Mouse (Mus musculus): ENCODE results near the gene Fancd2. TPM values are rescaled to one million over a fixed set of nuclear protein-coding genes. Genes with fewer than 3 reads are reported as not detected.
A peak's percentile ranks its signal among the peaks of the same experiment; 100 is the strongest.

Gene Fancd2
- polyA plus RNA-seq, 1 experiment from 2014 or later: 13.0 TPM

DNA sequence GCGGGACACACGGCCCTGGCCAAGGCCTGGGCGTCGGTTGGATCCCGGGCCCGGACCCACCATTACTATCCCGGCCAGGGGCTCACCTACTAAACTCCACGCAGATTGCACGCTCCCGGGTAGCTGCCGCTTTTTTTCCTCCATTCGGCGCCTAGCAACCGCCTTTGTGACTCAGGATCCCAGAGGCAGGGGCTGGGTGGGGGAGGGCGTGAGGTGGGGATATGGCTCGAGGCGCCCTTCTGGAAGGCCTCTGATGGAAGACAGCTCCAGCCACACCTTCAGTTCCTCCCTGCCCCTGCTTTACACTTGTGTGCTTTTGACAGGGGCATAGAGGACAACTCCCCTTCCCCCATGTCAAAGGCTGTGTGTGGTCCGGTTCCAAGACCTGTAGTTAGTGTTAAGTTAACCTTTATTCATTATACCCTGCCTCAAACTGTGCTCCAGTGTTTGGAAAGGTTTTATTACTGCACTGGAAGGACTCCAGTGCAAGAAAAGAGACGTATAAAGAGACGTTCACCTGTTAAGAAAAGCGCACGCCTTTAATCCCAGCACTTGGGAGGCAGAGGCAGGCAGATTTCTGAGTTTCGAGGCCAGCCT is 69.2 kb downstream of the Fancd2 start, which contains the start of gene Fancd2os:
Gene Fancd2os, minus strand, starts transcription at position 173 of the 597 bp plus-strand sequence.
- no peak within 1 kb of the TSS for H3K4me2 ChIP-seq (ENCODE audit: low read depth, low read length)
- H3K9ac ChIP-seq (ENCODE audit: low read length): no peak within 1 kb of the TSS
- H3K4me3 ChIP-seq (ENCODE audit: low read length): no peak within 1 kb of the TSS
- peaks cover 3% of the 10 kb centered on the region for H3K4me1 ChIP-seq (replicated peaks; ENCODE audit: control insufficient read depth, insufficient read depth, low read length)
- ATAC-seq (ENCODE audit: low read depth): no peak
- 51% methylated on average over 22 of the region's 23 CpGs for WGBS
- no peak within 1 kb of the TSS for H3K27ac ChIP-seq (ENCODE audit: low read length)
- no peaks in the 10 kb centered on the region for H3K36me3 ChIP-seq (ENCODE audit: control insufficient read depth, insufficient read depth, low read length)
- no peaks in the 10 kb centered on the region for H3K27me3 ChIP-seq (ENCODE audit: control insufficient read depth, insufficient read depth, low read depth, low read length)
- no peaks in the 10 kb centered on the region for H3K9me3 ChIP-seq (ENCODE audit: control insufficient read depth, low read length)

DNA sequence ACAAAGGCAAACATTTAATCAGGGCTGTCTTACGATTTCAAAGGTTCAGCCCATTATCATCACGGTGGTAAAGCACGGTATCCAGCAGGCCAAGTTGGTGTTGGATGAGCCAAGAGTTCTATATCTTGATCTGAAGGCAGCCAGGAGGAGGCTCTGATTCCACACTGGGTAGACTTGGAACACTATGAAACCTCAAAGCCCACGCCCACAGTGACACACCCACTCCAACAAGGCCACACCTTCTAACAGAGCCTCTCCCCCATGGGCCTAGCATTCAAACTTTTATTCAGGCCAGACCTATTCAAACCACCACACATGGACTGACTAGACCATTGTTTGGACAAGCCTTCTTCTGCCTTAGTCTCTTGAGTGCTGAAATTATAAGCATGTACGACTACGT is 71.3 kb downstream of the Fancd2 start:
- Histone ChIP-seq H3K27ac (ENCODE audit: low read length) (no peak overlapping the region), H3K4me2 (ENCODE audit: low read depth, low read length) (no peak overlapping the region), H3K9me3 (ENCODE audit: control insufficient read depth, low read length) (no peaks in the 10 kb centered on the region), H3K9ac (ENCODE audit: low read length) (no peak overlapping the region), H3K4me3 (ENCODE audit: low read length) (no peak overlapping the region), H3K36me3 (ENCODE audit: control insufficient read depth, insufficient read depth, low read length) (no peaks in the 10 kb centered on the region), H3K4me1 (replicated peaks; ENCODE audit: control insufficient read depth, insufficient read depth, low read length) (peaks cover 14% of the 10 kb centered on the region), H3K27me3 (ENCODE audit: control insufficient read depth, insufficient read depth, low read depth, low read length) (no peaks in the 10 kb centered on the region)
- 90% methylated on average over 6 of the region's 6 CpGs for WGBS
- ATAC-seq (ENCODE audit: low read depth): no peak

DNA sequence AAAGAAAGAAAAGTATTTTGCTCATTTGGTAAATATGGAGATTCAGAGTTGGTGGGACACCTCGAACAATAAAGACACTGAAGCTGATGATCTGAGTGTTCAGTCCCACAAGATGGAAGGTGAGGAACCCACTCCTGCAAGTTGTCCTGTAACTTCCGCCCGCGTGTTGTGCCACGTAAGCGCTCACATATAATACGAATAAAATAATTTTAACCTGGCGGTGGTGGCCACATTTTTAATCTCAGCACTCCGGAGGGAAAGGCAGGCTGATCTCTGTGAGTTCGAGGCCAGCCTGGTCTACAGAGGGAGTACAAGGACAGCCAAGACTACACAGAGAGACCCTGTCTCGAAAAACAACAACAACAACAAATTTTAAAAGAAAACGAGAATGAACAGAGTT is 72.5 kb downstream of the Fancd2 start:
- Histone ChIP-seq H3K4me3 (ENCODE audit: low read length) (peak overlapping the region; percentile 94), H3K9ac (ENCODE audit: low read length) (peak overlapping the region; percentile 96), H3K36me3 (ENCODE audit: control insufficient read depth, insufficient read depth, low read length) (no peaks in the 10 kb centered on the region), H3K4me1 (replicated peaks; ENCODE audit: control insufficient read depth, insufficient read depth, low read length) (peaks cover 14% of the 10 kb centered on the region), H3K27ac (ENCODE audit: low read length) (peak overlapping the region; percentile 91; the same call in 1 of the 2 replicates), H3K27me3 (ENCODE audit: control insufficient read depth, insufficient read depth, low read depth, low read length) (no peaks in the 10 kb centered on the region), H3K4me2 (ENCODE audit: low read depth, low read length) (peak overlapping the region; percentile 81), H3K9me3 (ENCODE audit: control insufficient read depth, low read length) (no peaks in the 10 kb centered on the region)
- no peak for ATAC-seq (ENCODE audit: low read depth)
- WGBS: 47% methylated on average over 12 of the region's 12 CpGs

DNA sequence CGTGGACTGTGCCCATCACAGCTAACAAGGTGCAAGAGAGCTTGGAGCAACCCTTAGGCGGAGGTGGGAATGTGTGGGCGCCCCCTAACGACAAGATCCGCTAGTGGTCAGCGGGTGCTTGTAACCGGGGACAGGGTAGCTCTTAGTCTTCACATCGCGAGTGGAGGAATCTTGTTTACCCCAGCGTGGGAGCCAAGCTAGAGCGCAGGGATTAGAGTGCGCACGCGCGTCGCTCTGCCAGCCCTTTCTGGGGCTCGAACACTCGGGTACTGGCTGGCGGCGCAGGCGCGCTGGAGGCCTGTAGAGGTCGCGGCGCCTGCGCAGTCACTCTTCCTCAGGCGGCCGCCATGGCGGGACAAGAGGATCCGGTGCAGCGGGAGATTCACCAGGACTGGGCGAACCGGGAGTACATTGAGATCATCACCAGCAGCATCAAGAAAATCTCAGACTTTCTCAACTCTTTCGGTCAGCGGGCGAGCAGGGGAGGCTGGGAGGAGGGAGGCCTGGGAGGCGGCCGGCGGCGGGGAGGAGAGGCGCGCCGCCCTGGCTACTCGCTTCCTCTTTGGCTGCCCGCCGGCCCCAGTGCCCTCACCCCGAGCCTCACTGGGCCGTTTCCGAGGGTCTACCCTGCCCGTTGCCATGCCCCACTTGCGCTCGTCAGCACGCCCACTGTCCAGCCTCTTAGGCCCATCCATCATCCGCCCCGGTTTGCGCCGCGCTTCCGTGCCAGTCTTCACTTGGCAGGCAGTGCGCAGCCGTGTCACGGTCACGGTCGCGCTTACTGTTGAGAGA is 73.1 kb downstream of the Fancd2 start, which contains the start of gene Brk1:
Gene Brk1, plus strand, starts transcription at position 341 of the 792 bp plus-strand sequence.
- Histone ChIP-seq H3K4me1 (replicated peaks; ENCODE audit: control insufficient read depth, insufficient read depth, low read length) (peaks cover 14% of the 10 kb centered on the region), H3K9ac (ENCODE audit: low read length) (peak within 1 kb of the TSS; percentile 96), H3K27ac (ENCODE audit: low read length) (peak within 1 kb of the TSS; percentile 91), H3K9me3 (ENCODE audit: control insufficient read depth, low read length) (no peaks in the 10 kb centered on the region), H3K27me3 (ENCODE audit: control insufficient read depth, insufficient read depth, low read depth, low read length) (no peaks in the 10 kb centered on the region), H3K36me3 (ENCODE audit: control insufficient read depth, insufficient read depth, low read length) (no peaks in the 10 kb centered on the region), H3K4me2 (ENCODE audit: low read depth, low read length) (peak within 1 kb of the TSS; percentile 81), H3K4me3 (ENCODE audit: low read length) (peak within 1 kb of the TSS; percentile 94)
- peak; percentile 94 for ATAC-seq (ENCODE audit: low read depth)
- WGBS: under 1% methylated on average over 56 of the region's 65 CpGs

DNA sequence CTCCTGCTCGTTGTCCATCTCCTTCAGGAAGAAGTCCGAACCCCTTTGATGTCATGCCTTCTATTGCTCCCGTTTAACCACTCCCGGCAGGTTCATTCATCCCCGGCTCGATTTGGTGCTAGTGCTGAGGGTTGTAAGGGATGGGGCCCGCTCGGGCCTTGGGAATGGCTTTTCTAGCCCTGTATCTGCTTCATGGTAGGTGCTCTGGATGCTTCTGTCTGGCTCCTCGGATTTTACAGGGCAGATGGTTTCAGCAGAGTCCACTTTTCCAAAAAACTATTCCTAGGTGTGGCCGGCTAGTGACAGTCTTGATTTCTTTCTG is 73.7 kb downstream of the Fancd2 start:
- Histone ChIP-seq H3K27me3 (ENCODE audit: control insufficient read depth, insufficient read depth, low read depth, low read length) (no peaks in the 10 kb centered on the region), H3K9me3 (ENCODE audit: control insufficient read depth, low read length) (no peaks in the 10 kb centered on the region), H3K9ac (ENCODE audit: low read length) (peak overlapping the region; percentile 96), H3K4me1 (replicated peaks; ENCODE audit: control insufficient read depth, insufficient read depth, low read length) (peaks cover 14% of the 10 kb centered on the region), H3K4me3 (ENCODE audit: low read length) (peak overlapping the region; percentile 94), H3K27ac (ENCODE audit: low read length) (peak overlapping the region; percentile 91), H3K36me3 (ENCODE audit: control insufficient read depth, insufficient read depth, low read length) (no peaks in the 10 kb centered on the region), H3K4me2 (ENCODE audit: low read depth, low read length) (peak overlapping the region; percentile 81)
- ATAC-seq (ENCODE audit: low read depth): 0 out of 2 replicates have a peak, but pooled peaks have one; percentile 10
- WGBS: under 1% methylated on average over 10 of the region's 10 CpGs

DNA sequence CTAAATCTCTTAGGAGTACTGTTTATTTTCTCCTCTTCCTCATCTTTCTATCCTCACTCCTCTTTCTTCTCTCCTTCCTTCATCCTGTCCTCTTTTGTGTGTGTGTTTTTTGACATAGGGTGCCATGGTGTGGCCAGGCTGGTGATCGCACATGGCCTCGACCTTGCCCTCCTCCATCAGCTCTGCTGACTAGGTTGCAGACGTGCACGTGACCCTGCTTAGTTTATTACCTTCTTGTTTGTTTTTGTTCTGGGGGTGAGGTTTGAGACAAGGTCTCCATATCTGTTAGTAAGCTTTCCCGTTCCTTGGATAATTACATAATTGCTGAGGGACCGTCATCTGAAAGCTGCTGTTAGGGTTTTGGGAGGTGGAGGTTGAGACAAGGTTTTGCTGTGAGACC is 77.4 kb downstream of the Fancd2 start:
- H3K9me3 ChIP-seq (ENCODE audit: control insufficient read depth, low read length): no peaks in the 10 kb centered on the region
- 75% methylated on average over 6 of the region's 6 CpGs for WGBS
- no peak overlapping the region for H3K27ac ChIP-seq (ENCODE audit: low read length)
- no peaks in the 10 kb centered on the region for H3K27me3 ChIP-seq (ENCODE audit: control insufficient read depth, insufficient read depth, low read depth, low read length)
- H3K9ac ChIP-seq (ENCODE audit: low read length): no peak overlapping the region
- peaks cover 14% of the 10 kb centered on the region for H3K4me1 ChIP-seq (replicated peaks; ENCODE audit: control insufficient read depth, insufficient read depth, low read length)
- H3K4me3 ChIP-seq (ENCODE audit: low read length): no peak overlapping the region
- H3K36me3 ChIP-seq (ENCODE audit: control insufficient read depth, insufficient read depth, low read length): peaks cover 4% of the 10 kb centered on the region; the same call in 1 of the 2 replicates
- ATAC-seq (ENCODE audit: low read depth): no peak
- no peak overlapping the region for H3K4me2 ChIP-seq (ENCODE audit: low read depth, low read length)

DNA sequence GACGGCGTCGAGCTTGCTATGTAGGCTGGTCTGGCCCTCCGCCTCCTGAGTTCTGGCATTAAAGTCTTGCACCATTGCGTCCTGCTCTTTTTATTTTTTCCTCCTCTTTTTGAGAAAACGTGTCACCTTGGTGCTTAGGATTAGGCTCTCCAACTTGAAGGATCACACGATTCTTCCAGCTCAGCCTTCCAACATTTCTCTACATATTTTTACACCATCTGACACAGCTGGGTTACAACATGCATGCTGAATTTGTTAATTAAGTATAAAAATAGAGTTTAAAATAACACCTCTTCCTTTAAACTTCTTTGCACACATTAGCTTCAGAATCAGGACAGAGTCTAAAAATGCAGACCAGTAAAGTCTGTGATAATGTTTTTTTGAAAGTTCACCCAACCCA is 77.8 kb downstream of the Fancd2 start:
- 84% methylated on average over 7 of the region's 7 CpGs for WGBS
- ATAC-seq (ENCODE audit: low read depth): no peak
- H3K36me3 ChIP-seq (ENCODE audit: control insufficient read depth, insufficient read depth, low read length): peaks cover 8% of the 10 kb centered on the region

DNA sequence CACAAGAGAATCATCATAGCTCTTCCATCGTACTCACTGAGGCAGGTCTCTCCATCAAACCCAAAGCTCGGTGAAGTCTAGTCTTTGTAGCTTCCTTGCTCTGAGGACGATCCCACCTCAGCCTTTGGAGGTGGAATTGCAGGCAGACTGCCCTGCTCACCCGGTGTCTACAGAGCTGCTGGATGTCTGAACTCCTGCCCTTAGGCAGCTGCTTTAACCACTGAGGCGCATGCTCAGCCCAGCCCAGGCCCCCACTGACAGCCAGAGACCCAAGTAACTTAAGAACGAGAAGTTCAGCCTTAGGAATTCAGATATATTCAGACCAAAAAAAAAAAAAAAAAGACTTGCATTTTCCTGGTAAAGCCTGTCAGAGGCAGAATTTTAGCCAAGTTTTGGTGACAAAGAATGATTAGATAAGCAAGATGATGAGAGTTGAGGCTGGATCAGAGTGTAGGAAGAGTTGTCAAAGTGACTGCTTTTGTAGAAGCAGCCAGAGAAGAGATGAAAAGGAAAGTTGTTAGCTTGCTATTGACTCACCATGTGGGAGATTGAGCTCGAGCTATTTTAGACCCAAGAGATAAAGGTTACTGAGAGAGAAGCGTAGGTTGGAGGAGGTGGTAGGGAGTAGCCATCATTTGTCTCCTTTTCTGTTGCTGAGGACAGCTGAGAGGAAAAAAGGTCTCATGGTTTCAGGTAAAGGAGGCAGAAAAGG is 80.9 kb downstream of the Fancd2 start:
- H3K27me3 ChIP-seq (ENCODE audit: control insufficient read depth, insufficient read depth, low read depth, low read length): no peaks in the 10 kb centered on the region
- H3K36me3 ChIP-seq (ENCODE audit: control insufficient read depth, insufficient read depth, low read length): peaks cover 32% of the 10 kb centered on the region
- no peak overlapping the region for H3K4me2 ChIP-seq (ENCODE audit: low read depth, low read length)
- H3K4me1 ChIP-seq (replicated peaks; ENCODE audit: control insufficient read depth, insufficient read depth, low read length): no peaks in the 10 kb centered on the region
- no peak for ATAC-seq (ENCODE audit: low read depth)
- H3K9ac ChIP-seq (ENCODE audit: low read length): no peak overlapping the region
- 79% methylated on average over 8 of the region's 8 CpGs for WGBS
- no peak overlapping the region for H3K4me3 ChIP-seq (ENCODE audit: low read length)
- H3K9me3 ChIP-seq (ENCODE audit: control insufficient read depth, low read length): no peaks in the 10 kb centered on the region
- no peak overlapping the region for H3K27ac ChIP-seq (ENCODE audit: low read length)

More for the DNA sequence above, 77.8 kb downstream of the Fancd2 start:
- Histone ChIP-seq H3K27ac (ENCODE audit: low read length) (no peak overlapping the region), H3K4me2 (ENCODE audit: low read depth, low read length) (no peak overlapping the region), H3K27me3 (ENCODE audit: control insufficient read depth, insufficient read depth, low read depth, low read length) (no peaks in the 10 kb centered on the region), H3K9me3 (ENCODE audit: control insufficient read depth, low read length) (no peaks in the 10 kb centered on the region), H3K4me1 (replicated peaks; ENCODE audit: control insufficient read depth, insufficient read depth, low read length) (peaks cover 14% of the 10 kb centered on the region), H3K4me3 (ENCODE audit: low read length) (no peak overlapping the region), H3K9ac (ENCODE audit: low read length) (no peak overlapping the region)

DNA sequence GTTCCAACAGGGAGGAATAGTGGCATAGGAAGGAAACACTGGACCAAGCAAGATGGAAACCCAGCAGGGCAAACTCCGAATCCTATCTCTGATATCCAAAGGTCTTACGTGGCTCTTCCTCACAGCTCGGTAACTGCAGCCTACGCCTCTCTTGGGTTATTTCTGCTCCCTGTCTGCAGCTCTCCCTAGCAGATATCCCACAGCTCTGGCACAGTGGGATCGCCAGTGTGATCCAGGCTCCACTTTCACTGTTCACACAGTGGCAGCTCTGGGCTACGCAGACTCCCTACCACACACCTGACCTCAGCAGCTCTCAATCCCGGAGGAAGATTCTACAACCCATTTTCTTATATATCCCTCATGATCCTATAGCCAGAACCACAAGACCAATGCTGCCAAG is 82.7 kb downstream of the Fancd2 start:
- H3K9ac ChIP-seq (ENCODE audit: low read length): no peak overlapping the region
- no peak overlapping the region for H3K27ac ChIP-seq (ENCODE audit: low read length)
- no peaks in the 10 kb centered on the region for H3K4me1 ChIP-seq (replicated peaks; ENCODE audit: control insufficient read depth, insufficient read depth, low read length)
- no peak for ATAC-seq (ENCODE audit: low read depth)
- no peaks in the 10 kb centered on the region for H3K27me3 ChIP-seq (ENCODE audit: control insufficient read depth, insufficient read depth, low read depth, low read length)
- no peak overlapping the region for H3K4me3 ChIP-seq (ENCODE audit: low read length)
- no peak overlapping the region for H3K4me2 ChIP-seq (ENCODE audit: low read depth, low read length)
- H3K9me3 ChIP-seq (ENCODE audit: control insufficient read depth, low read length): no peaks in the 10 kb centered on the region
- 95% methylated on average over 7 of the region's 7 CpGs for WGBS
- peaks cover 37% of the 10 kb centered on the region for H3K36me3 ChIP-seq (ENCODE audit: control insufficient read depth, insufficient read depth, low read length)
